Mouse (Mus musculus) neural tube, embryonic 14.5 days (tissue): ENCODE data around the gene Fut2. TPM values are rescaled to one million over a fixed set of nuclear protein-coding genes. Genes with fewer than 3 reads are reported as not detected.

Source experiments
- ATAC-seq: fragments of 200-750 bp; cut with Nextera tagmentation; 2 replicates; pipeline ENCODE4 v1.8.0; 2017; ENCODE audit warnings: low read depth, mild to moderate bottlenecking, moderate TSS enrichment, moderate library complexity
- H3K27ac ChIP-seq: fragments of 300-500 bp; sonication (generic); 2 replicates; pipeline ENCODE4 v1.5.1; 2014; ENCODE audit warnings: low read depth, mild to moderate bottlenecking, control low read depth, low read length, moderate library complexity, mixed read lengths
- H3K27me3 ChIP-seq: fragments of 300-500 bp; sonication (generic); 2 replicates; pipeline ENCODE4 v1.6.1; 2014; ENCODE audit warnings: low read length; ENCODE audit not compliant: control insufficient read depth, insufficient read depth
- H3K36me3 ChIP-seq: fragments of 300-500 bp; sonication (generic); 2 replicates; pipeline ENCODE4 v1.6.1; 2014; ENCODE audit warnings: low read length, mixed read lengths; ENCODE audit not compliant: control insufficient read depth, insufficient read depth
- H3K4me1 ChIP-seq: fragments of 300-500 bp; sonication (generic); 2 replicates; pipeline ENCODE4 v1.6.1; 2014; ENCODE audit warnings: low read length; ENCODE audit not compliant: control insufficient read depth, insufficient read depth
- H3K4me2 ChIP-seq: fragments of 300-500 bp; sonication (generic); 2 replicates; pipeline ENCODE4 v1.6.1; 2014; ENCODE audit warnings: mild to moderate bottlenecking, low read depth, low read length, control low read depth
- H3K4me3 ChIP-seq: fragments of 300-500 bp; sonication (generic); 2 replicates; pipeline ENCODE4 v1.5.1; 2014; ENCODE audit warnings: low read depth, low read length, control low read depth, mixed read lengths
- H3K9ac ChIP-seq: fragments of 300-500 bp; sonication (generic); replicated peaks from 2 replicates; pipeline ENCODE4 v1.6.1; 2014; ENCODE audit warnings: low read depth, mild to moderate bottlenecking, control low read depth, low read length, mixed read lengths
- H3K9me3 ChIP-seq: fragments of 300-500 bp; sonication (generic); 2 replicates; pipeline ENCODE4 v1.6.1; 2016; ENCODE audit warnings: low read length; ENCODE audit not compliant: control insufficient read depth
- WGBS: fragments of 180-500 bp; shearing (Covaris S2); extraction: QIAGEN DNeasy Blood & Tissue Kit; methylation state at CpG from one replicate; pipeline ENCODE4 v1.1.7; 2014; 5-methylcytosine and 5-hydroxymethylcytosine counted together
- polyA plus RNA-seq: library from polyadenylated mRNA; unstranded; fragments of >200 nt; fragmentation: Nextera tagmentation; extraction: Ambion mirVana; gene quantifications from 2 replicates; pipeline ENCODE4 v1.2.1, GENCODE M21; 2014

The Fut2 gene
- polyA plus RNA-seq, 1 experiment from 2014 or later = 0.51 TPM

- Histone ChIP-seq H3K9me3 (no peaks in the 10 kb centered on the region), H3K36me3 (peaks cover 31% of the 10 kb centered on the region), H3K27ac (no peak overlapping the region), H3K9ac (no peak overlapping the region), H3K27me3 (no peaks in the 10 kb centered on the region; the same call in 1 of the 2 replicates), H3K4me2 (no peak overlapping the region), H3K4me1 (peaks cover 40% of the 10 kb centered on the region), H3K4me3 (no peak overlapping the region)
- no peak for ATAC-seq
- 70% methylated on average over 14 of the region's 14 CpGs for WGBS
Observed at GRCm38 (mm10) chr7:45709677-45710355, 43.6 kb upstream of the Fut2 start.

GRCm38 (mm10) chr7:45709036-45709435 lies 42.8 kb upstream of the Fut2 start:
- Histone ChIP-seq H3K4me3 (no peak overlapping the region), H3K27ac (no peak overlapping the region), H3K4me2 (peak overlapping the region; percentile 14; the same call in 1 of the 2 replicates), H3K9ac (no peak overlapping the region), H3K36me3 (peaks cover 31% of the 10 kb centered on the region), H3K4me1 (peaks cover 34% of the 10 kb centered on the region), H3K27me3 (no peaks in the 10 kb centered on the region), H3K9me3 (no peaks in the 10 kb centered on the region)
- WGBS = 35% methylated on average over 6 of the region's 6 CpGs
- ATAC-seq = no peak

- no peak overlapping the region for H3K27ac ChIP-seq
- H3K27me3 ChIP-seq = no peaks in the 10 kb centered on the region
- H3K9ac ChIP-seq = no peak overlapping the region
- no peaks in the 10 kb centered on the region for H3K9me3 ChIP-seq
- peak overlapping the region; percentile 93 for H3K4me2 ChIP-seq
- ATAC-seq = no peak
- WGBS = 54% methylated on average over 13 of the region's 13 CpGs
- H3K36me3 ChIP-seq = peaks cover 31% of the 10 kb centered on the region
- no peak overlapping the region for H3K4me3 ChIP-seq
- peaks cover 40% of the 10 kb centered on the region for H3K4me1 ChIP-seq
Observed at GRCm38 (mm10) chr7:45708221-45708761, 42.1 kb upstream of the Fut2 start.

- Histone ChIP-seq H3K27me3 (no peaks in the 10 kb centered on the region), H3K27ac (no peak overlapping the region), H3K9ac (no peak overlapping the region), H3K9me3 (no peaks in the 10 kb centered on the region), H3K36me3 (peaks cover 22% of the 10 kb centered on the region), H3K4me3 (peak overlapping the region; percentile 48), H3K4me2 (peak overlapping the region; percentile 93), H3K4me1 (peaks cover 40% of the 10 kb centered on the region)
- WGBS = under 1% methylated on average over 27 of the region's 27 CpGs
- no peak for ATAC-seq
Observed at GRCm38 (mm10) chr7:45707375-45707967, 41.3 kb upstream of the Fut2 start.

- peaks cover 40% of the 10 kb centered on the region for H3K4me1 ChIP-seq
- WGBS = 1% methylated on average over 30 of the region's 45 CpGs
- H3K4me2 ChIP-seq = peak overlapping the region; percentile 93
- H3K9ac ChIP-seq = peak overlapping the region; percentile 64
- H3K4me3 ChIP-seq = peak overlapping the region; percentile 48
- peaks cover 15% of the 10 kb centered on the region for H3K36me3 ChIP-seq
- peak overlapping the region; percentile 31; the same call in 1 of the 2 replicates for H3K27ac ChIP-seq
- H3K27me3 ChIP-seq = no peaks in the 10 kb centered on the region
- no peak for ATAC-seq
- no peaks in the 10 kb centered on the region for H3K9me3 ChIP-seq
Observed at GRCm38 (mm10) chr7:45706721-45707241, 40.6 kb upstream of the Fut2 start.

- ATAC-seq = no peak
- Histone ChIP-seq H3K4me2 (peak overlapping the region; percentile 93), H3K4me1 (peaks cover 40% of the 10 kb centered on the region), H3K27me3 (no peaks in the 10 kb centered on the region), H3K36me3 (peaks cover 7% of the 10 kb centered on the region), H3K27ac (no peak overlapping the region), H3K4me3 (peak overlapping the region; percentile 48), H3K9me3 (no peaks in the 10 kb centered on the region), H3K9ac (peak overlapping the region; percentile 32; the same call in 1 of the 2 replicates)
- WGBS = 0% methylated on average over 7 of the region's 7 CpGs
Observed at GRCm38 (mm10) chr7:45705873-45706281, 39.7 kb upstream of the Fut2 start.

GRCm38 (mm10) chr7:45705443-45705864 lies 39.3 kb upstream of the Fut2 start:
- peak overlapping the region; percentile 41; the same call in 1 of the 2 replicates for H3K27ac ChIP-seq
- peaks cover 3% of the 10 kb centered on the region for H3K36me3 ChIP-seq
- H3K4me1 ChIP-seq = peaks cover 40% of the 10 kb centered on the region
- no peaks in the 10 kb centered on the region for H3K27me3 ChIP-seq
- peak overlapping the region; percentile 93 for H3K4me2 ChIP-seq
- peak overlapping the region; percentile 48 for H3K4me3 ChIP-seq
- no peak for ATAC-seq
- H3K9me3 ChIP-seq = no peaks in the 10 kb centered on the region
- WGBS = under 1% methylated on average over 21 of the region's 21 CpGs
- peak overlapping the region; percentile 32; the same call in 1 of the 2 replicates for H3K9ac ChIP-seq

- peak within 1 kb of the TSS; percentile 47 for H3K9ac ChIP-seq
- H3K4me2 ChIP-seq = peak within 1 kb of the TSS; percentile 93
- H3K4me1 ChIP-seq = peaks cover 43% of the 10 kb centered on the region
- no peaks in the 10 kb centered on the region for H3K27me3 ChIP-seq
- no peaks in the 10 kb centered on the region for H3K36me3 ChIP-seq
- WGBS = under 1% methylated on average over 36 of the region's 36 CpGs
- peak within 1 kb of the TSS; percentile 48 for H3K4me3 ChIP-seq
- H3K27ac ChIP-seq = peak within 1 kb of the TSS; percentile 73
- H3K9me3 ChIP-seq = no peaks in the 10 kb centered on the region
- peak; percentile 84 for ATAC-seq
Observed at GRCm38 (mm10) chr7:45704730-45705442, 38.7 kb upstream of the Fut2 start, which contains the start of gene Dbp. Dbp (plus strand) TSS chr7:45705088.
